Comparison of ENCODE assay signal across 30 mouse cellular contexts in the genomic region with DNA sequence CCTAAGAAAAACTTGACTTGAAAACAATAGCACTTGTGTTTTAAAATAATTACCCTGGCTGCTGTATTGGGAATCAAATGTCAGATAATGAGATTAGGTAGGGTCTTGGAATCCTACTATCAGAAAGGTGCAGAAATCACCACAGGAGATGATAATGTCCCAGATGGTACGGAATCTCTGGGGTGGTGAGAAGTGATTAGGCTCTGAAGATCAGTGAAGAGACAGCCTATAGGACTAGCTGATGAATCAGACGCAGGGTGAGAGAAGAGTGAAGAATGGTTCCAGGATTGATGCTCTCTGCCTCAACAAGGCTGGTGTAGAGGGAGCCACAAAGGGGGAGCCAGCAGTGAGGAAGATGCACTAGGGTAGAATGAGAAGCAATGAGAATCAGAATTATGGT. TPM values are rescaled to one million over a fixed set of nuclear protein-coding genes. Genes with fewer than 3 reads are reported as not detected.
DNase-seq lines count a peak whose midpoint lies in the region; ATAC-seq and TF ChIP-seq lines count a peak whose summit lies in the region.
"Had no signal": no experiment of that assay in that cellular context is flagged by ENCODE, and none has a peak within 500 bp of the region (broad histone marks: within the 10 kb centered on the region; RNA-seq: fewer than 3 reads in every experiment).

No protein-coding gene starts in this region.

- peak overlapping the region; percentile 3; the same call in 1 of the 2 replicates for H3K27ac ChIP-seq in spleen, adult 2 months (ENCODE audit: insufficient read depth, low read length)
- H3K27ac ChIP-seq in brown adipose tissue, adult 24 weeks (replicated peaks; ENCODE audit: low read depth, low read length): peak overlapping the region; percentile 61
- H3K27ac ChIP-seq: embryonic facial prominence, embryonic 10.5 days; embryonic facial prominence, embryonic 13.5 days; forebrain, embryonic 12.5 days; forebrain, embryonic 15.5 days; heart, embryonic 10.5 days; heart, embryonic 13.5 days; hindbrain, embryonic 12.5 days; hindbrain, embryonic 15.5 days had no signal

- no peak for TF ChIP-seq CTCF in spleen, adult 2 months (IDR thresholded peaks at IDR 0.05; ENCODE audit: extremely low read depth, insufficient read depth, insufficient read length, insufficient replicate concordance)
- TF ChIP-seq CTCF in G1E (IDR thresholded peaks at IDR 0.05; ENCODE audit: low read depth, low read length): no peak

- H3K4me1 ChIP-seq in spleen, adult 2 months (ENCODE audit: control insufficient read depth, insufficient read depth, insufficient read length): peaks cover 18% of the 10 kb centered on the region
- H3K4me1 ChIP-seq in G1E (ENCODE audit: insufficient read depth, low read depth, low read length): peaks cover 61% of the 10 kb centered on the region
- peaks cover 17% of the 10 kb centered on the region for H3K4me1 ChIP-seq in brown adipose tissue, adult 24 weeks (ENCODE audit: control insufficient read depth, insufficient read depth, insufficient read length, low read length)
- H3K4me1 ChIP-seq: forebrain, embryonic 12.5 days; hindbrain, embryonic 12.5 days; hindbrain, embryonic 15.5 days had no signal

- no peak for TF ChIP-seq POLR2A in spleen, adult 2 months (IDR thresholded peaks at IDR 0.05; ENCODE audit: low read depth, low read length)

- no peaks in the 10 kb centered on the region for H3K27me3 ChIP-seq in spleen, adult 2 months (ENCODE audit: control insufficient read depth, insufficient read depth, low read length)
- no peaks in the 10 kb centered on the region for H3K27me3 ChIP-seq in G1E (ENCODE audit: insufficient read depth, low read length)
- H3K27me3 ChIP-seq: embryonic facial prominence, embryonic 13.5 days; forebrain, embryonic 12.5 days; forebrain, embryonic 15.5 days; hindbrain, embryonic 12.5 days; hindbrain, embryonic 15.5 days had no signal

- no peak overlapping the region for H3K4me3 ChIP-seq in spleen, adult 2 months (ENCODE audit: extremely low read depth, insufficient read depth, insufficient read length)
- H3K4me3 ChIP-seq in G1E (ENCODE audit: low read depth, low read length): no peak overlapping the region
- H3K4me3 ChIP-seq in brown adipose tissue, adult 24 weeks (ENCODE audit: insufficient read depth, low read depth, low read length): no peak overlapping the region
- H3K4me3 ChIP-seq: embryonic facial prominence, embryonic 10.5 days; embryonic facial prominence, embryonic 13.5 days; erythroblast, embryonic 14.5 days; forebrain, embryonic 12.5 days; forebrain, embryonic 15.5 days; heart, adult 2 months; heart, embryonic 10.5 days; heart, embryonic 13.5 days; hindbrain, embryonic 12.5 days; hindbrain, embryonic 15.5 days had no signal

- no peak for DNase-seq in spleen, adult 2 months (ENCODE audit: low read depth in 1 of 2, low spot score in 2 of 2)
- DNase-seq in spleen, adult 18-20 months: no peak
- DNase-seq in G1E (ENCODE audit: low spot score): no peak
- no peak for DNase-seq in kidney, postnatal 4 days
- no peak for DNase-seq in right cerebral cortex, postnatal 25 days
- DNase-seq: adrenal gland, postnatal 14 days; cerebellum, adult 11-12 months; cerebellum, adult 8-10 months; cerebellum, postnatal 10 days; cerebellum, postnatal 36 days; embryo, embryonic 11 days; gastrocnemius, postnatal 25 days; heart, adult 2 months had no signal

- H3K9me3 ChIP-seq in G1E (replicated peaks): no peaks in the 10 kb centered on the region
- H3K9me3 ChIP-seq: embryonic facial prominence, embryonic 10.5 days; embryonic facial prominence, embryonic 13.5 days; forebrain, embryonic 12.5 days; forebrain, embryonic 15.5 days; heart, embryonic 10.5 days; heart, embryonic 13.5 days; hindbrain, embryonic 12.5 days; hindbrain, embryonic 15.5 days had no signal

- no peaks in the 10 kb centered on the region for H3K36me3 ChIP-seq in spleen, adult 2 months (ENCODE audit: control insufficient read depth, insufficient read depth, low read length)
- H3K36me3 ChIP-seq in G1E (replicated peaks): no peaks in the 10 kb centered on the region
- H3K36me3 ChIP-seq: embryonic facial prominence, embryonic 10.5 days; embryonic facial prominence, embryonic 13.5 days; forebrain, embryonic 12.5 days; forebrain, embryonic 15.5 days; heart, embryonic 10.5 days; heart, embryonic 13.5 days; hindbrain, embryonic 12.5 days; hindbrain, embryonic 15.5 days had no signal

- peak; percentile 47 for ATAC-seq in G1E (ENCODE audit: extremely low read depth, insufficient number of reproducible peaks, low FRiP score, poor library complexity, severe bottlenecking)
- ATAC-seq: forebrain, embryonic 15.5 days had no signal

- WGBS in spleen, adult 2 months: 75% methylated on average over 2 of the region's 2 CpGs

RNA-seq across cellular contexts. Expression of a gene that starts 6.5 kb away (rescaled TPM):
- polyA plus RNA-seq in spleen, adult 2 months (2012; rRNA removed): 1.0 and 1.2 TPM in 2 replicates
- total RNA-seq in G1E (2014; fragmentation: Nextera tagmentation): 2.0 and 2.5 TPM in 2 replicates
- 8.8 and 10.5 TPM in 2 replicates for total RNA-seq in G1E (2017)
- polyA plus RNA-seq in G1E (2012): 0.10 and 0.16 TPM in 2 replicates
- not detected in 2 replicates for polyA plus RNA-seq in brown adipose tissue, adult 24 weeks (2012; ENCODE audit: insufficient read depth, insufficient read length, missing spikeins)
- total RNA-seq: adrenal gland, adult 2 months; adrenal gland, postnatal 14 days; adrenal gland, postnatal 4 days; ES-E14; gastrocnemius, adult 8-10 months; gastrocnemius, postnatal 25 days; heart, adult 2 months; heart, postnatal 25 days had no signal
- polyA plus RNA-seq: adrenal gland, adult 2 months; cortical plate, adult 2 months; embryonic facial prominence, embryonic 10.5 days; embryonic facial prominence, embryonic 13.5 days; erythroblast, embryonic 14.5 days; forebrain, embryonic 15.5 days; gonadal fat pad, adult 2 months; heart, embryonic 10.5 days; heart, embryonic 13.5 days; hindbrain, embryonic 12.5 days; hindbrain, embryonic 15.5 days had no signal

RNA-seq across cellular contexts. Expression of a gene that starts 49.9 kb away (rescaled TPM):
- polyA plus RNA-seq in spleen, adult 2 months (2012; rRNA removed): 10.4 and 11.0 TPM in 2 replicates
- total RNA-seq in G1E (2014; fragmentation: Nextera tagmentation) (15.1 and 18.4 TPM in 2 replicates), G1E (2017) (37.1 and 40.8 TPM in 2 replicates)
- polyA plus RNA-seq in G1E (2012): 0.29 and 0.56 TPM in 2 replicates
- polyA plus RNA-seq in brown adipose tissue, adult 24 weeks (2012; ENCODE audit: insufficient read depth, insufficient read length, missing spikeins): 52.6 and 58.2 TPM in 2 replicates
- polyA plus RNA-seq: erythroblast, embryonic 14.5 days had no signal

RNA-seq across cellular contexts. Expression of a gene that starts 50.0 kb away (rescaled TPM):
- 55.6 and 63.9 TPM in 2 replicates for polyA plus RNA-seq in spleen, adult 2 months (2012; rRNA removed)
- 179 and 190 TPM in 2 replicates for total RNA-seq in G1E (2014; fragmentation: Nextera tagmentation)
- 439 and 475 TPM in 2 replicates for total RNA-seq in G1E (2017)
- 38.2 and 39.8 TPM in 2 replicates for polyA plus RNA-seq in G1E (2012)
- 118 and 119 TPM in 2 replicates for polyA plus RNA-seq in brown adipose tissue, adult 24 weeks (2012; ENCODE audit: insufficient read depth, insufficient read length, missing spikeins)
